Mouse (Mus musculus): ENCODE results near the gene Skor1.

Skor1 gene

DNA sequence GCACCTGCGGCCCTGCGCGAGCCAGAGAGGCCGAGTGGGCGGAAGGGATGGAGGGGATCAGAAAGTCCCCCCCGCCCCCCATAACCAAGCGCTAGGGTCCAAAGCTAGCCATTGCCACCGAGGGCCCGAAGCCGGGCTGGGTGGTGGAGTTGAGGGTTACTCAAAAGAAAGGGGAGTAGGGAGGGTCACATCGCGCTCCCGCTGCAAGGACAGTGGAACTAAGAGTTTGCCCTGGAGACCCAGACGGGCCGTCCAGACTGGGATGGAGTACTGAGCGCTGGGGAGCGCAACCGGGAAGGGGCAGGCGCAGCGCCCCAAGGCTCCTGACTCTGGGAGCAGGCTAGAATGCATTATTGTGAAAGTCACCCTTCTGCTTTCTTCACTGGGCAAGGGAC lies 608 bp upstream of the Skor1 start:
- DNase-seq (ENCODE audit: low read depth, low spot score) = no peak

DNA sequence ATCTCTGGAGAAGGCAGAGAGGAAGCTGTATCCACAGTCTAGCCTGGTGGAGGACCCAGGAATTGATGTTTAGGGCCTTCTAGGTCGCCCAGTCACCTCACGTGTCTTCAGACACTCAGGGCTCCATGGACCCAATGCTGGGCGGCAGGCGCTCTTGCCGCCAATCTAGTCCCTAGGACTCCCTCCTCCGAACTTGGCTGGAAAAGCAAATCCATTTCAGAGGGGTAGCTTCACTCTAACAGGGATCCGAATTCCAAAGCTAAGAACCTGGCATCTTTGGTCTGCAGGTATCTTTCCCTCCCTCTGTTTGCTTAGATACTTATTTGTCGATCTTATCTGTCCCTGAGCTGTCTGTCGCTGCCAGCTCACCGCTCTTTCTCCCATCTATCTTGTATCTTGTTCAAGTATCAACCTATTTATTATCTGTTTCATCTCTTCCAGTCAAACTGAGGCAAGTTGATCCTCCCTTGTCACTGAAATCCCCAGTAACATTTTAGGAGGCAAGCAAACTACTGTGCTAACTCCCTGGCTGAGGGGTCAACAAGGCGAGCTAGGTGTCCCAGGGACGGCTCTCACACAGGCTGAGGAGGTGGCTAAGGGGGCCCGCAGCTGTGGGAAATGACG lies 863 bp downstream of the Skor1 start:
- DNase-seq (ENCODE audit: low read depth, low spot score) = no peak

DNA sequence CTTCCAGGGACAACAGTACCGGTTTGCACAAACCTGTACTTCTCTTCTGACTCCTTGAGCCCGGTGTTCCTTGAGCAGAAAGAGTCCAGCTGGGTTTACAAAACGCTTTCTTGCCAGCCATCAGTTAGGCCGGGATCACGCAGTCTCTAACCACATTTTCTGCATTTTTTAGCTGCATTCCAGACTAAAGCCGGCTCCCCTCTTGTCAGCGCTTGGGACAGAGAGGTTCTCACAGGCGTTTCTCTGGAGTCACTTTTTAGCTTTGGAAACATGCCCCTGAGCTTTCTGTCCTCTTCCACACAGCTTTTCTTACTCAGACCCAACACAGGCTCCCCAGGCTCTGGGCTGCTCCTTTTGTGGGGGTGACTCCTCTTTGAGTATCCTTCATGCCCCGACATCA lies 1.5 kb downstream of the Skor1 start:
- no peak for DNase-seq (ENCODE audit: low read depth, low spot score)

DNA sequence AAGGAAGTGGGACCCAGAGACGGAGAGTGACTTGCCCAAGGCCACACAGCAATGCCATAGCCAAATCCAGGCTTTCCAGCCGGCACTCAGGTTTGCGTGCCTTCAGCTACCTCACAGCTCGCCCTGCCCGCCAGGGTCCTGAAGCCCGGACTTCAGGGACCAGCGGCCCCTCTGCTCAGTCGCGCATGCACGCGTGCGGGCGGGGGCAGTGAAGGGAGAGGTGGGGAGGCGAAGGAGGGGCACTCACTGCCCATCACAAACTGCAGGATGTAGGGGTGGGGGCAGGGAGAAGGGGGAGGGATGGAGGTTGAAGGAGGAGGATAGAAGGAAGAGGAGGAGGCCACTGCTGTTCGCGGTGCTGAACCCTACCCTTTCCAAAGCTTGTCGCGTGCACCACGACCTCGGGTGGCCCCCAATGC lies 1.9 kb downstream of the Skor1 start:
- no peak for DNase-seq (ENCODE audit: low read depth, low spot score)

DNA sequence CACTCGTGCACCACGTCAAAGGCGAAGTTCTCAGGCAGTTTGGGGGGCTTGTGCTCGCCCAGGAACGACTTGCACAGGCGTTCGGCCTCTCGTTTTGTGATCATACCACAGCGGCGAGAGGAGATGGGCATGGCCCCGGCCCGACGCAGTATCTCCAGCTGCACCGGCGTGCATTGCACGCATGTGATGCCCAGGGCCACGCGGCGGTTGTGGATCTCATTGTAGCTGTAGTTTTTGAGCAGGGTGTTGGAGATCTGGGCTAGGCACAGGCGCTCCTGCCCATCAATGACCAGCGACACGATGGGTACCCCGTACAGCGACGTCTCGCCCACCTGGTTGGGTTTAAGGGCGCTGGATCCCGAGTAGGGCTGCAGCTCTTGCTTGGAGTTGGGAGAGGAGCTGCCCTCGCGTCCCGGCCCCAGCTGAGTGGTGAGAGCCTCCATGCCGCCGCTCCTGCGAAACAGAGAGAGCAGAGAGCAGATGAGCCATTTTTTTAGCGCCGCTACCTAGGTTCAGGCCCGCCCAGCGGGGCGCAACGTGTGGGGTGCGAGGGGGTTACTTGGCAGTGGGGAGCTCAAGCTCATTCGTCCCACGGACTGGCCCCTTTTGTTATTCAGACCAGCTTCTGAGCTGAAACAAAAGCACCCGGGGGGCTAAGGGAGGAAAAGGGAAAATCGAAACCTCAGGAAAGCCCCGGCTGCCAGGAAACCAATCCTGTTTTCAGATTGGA lies 2.5 kb downstream of the Skor1 start:
- no peak for DNase-seq (ENCODE audit: low read depth, low spot score)

DNA sequence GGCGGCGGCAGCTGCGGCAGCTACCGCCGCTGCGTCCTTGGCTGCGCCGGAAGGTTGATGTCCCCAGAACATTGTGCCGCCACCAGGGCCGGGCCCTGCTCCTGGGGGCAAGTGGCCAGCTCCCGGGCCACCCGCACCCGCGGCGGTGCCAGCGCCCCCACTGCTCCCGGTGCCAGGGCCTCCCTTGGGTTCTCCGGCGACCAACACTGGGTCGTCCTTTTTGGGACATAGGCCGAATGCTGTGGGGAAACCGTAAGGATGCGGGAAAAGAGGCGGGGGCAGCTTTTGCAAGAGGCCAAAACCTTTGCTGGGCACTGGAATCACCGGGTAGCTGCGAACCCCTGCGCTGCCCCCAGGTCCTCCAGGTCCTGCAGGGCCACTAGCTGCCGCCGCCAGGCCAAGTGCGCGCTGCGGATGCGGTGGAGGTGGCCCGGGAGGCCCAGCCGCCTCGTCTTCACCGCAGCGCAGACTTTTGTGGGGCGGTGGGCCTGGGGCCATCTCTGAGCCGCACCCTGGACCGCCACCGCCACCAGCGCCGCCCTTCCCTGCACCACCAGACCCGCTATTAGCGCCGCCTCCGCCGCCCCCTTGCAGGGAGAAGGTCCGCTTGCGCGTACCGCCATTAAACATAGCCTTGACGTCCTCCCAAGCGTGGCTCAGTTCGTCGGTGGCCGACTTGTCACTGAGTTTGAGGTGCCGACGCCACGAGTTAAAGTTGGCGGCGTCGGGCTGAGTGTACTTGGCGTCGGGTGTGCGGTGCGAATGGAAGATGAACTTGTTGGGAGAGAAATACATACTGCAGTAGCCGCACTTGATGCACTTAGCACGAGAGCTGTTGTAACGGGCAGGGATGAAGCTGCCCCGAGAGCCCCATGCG lies 3.3 kb downstream of the Skor1 start:
- no peak for DNase-seq (ENCODE audit: low read depth, low spot score)

DNA sequence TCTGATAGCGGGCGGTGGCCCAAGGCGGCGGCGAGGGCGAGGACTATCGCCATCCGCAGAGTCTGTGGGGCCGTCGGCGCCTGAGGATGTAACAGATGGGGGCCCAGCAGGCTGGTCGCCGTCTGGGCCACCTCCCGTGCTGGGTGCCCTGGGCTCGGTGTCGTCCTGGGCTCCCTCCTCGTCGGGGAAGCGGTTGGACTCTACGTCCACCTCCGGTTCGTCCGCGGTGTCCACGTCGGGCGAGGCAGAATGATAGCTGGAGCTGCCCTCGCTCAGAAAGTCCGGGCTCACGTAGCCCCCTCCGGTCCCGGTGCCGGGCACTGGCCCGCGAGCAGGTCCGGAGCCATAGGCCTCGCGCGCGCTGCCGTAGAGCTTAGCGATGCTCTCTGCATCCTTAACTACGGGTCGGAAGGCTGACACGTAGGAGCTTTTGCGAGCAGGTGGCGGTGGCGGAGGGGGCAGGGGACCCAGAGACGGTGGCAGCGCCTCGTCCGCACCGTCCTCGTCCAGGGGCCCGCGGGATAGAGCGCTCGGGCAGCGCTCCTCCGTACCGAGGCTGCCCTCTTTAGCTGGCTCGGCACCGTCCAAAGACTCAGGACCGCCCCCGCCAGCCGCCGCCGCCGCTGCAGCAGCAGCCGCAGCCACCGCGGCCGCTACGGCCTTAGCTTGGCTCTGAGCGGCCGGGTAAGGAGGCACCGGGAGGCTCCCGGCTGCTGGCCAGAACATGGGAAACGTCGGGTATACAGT lies 4.1 kb downstream of the Skor1 start:
- DNase-seq (ENCODE audit: low read depth, low spot score) = no peak

DNA sequence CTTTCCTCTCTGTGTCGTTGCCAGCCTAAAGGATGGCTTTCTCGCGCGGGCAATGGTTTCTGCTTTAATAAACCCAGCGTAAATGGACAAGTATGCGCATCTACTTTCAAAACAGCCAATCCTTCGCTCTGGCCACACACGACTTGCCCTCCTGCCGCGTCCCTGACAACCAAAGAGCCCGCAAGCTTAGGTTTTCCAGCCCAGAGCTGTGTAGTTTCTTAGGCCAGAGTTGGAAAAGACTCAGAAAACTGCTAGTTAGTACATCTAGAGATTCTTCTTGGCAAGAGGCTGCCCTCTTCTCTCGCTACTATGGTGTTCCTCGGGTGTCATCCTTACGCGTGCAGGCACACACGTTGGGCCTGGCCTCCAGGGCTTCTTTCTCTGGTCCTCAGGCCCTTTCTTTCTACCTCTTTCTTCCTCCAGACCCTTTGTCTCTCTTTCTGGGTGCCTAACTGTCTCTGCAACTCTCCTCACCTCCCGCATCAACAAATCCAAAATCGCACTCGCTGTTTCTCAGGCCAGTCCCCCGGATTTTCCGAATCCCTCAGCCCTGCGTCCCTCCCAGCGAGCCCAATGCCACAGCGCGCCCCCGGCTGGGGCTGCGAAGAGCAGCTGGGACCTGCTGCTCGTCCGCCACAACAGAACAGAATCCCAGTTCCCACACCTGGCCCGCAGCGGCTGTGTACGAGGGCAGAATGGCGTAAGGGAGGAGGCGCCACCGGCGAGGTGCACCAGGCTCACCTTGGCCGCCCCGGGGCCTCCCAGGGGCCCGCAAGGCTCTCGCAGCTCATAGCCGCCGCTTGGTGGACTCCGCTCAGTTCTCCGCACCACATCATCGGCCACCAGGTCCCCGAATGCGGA lies 4.9 kb downstream of the Skor1 start:
- DNase-seq (ENCODE audit: low read depth, low spot score) = no peak

DNA sequence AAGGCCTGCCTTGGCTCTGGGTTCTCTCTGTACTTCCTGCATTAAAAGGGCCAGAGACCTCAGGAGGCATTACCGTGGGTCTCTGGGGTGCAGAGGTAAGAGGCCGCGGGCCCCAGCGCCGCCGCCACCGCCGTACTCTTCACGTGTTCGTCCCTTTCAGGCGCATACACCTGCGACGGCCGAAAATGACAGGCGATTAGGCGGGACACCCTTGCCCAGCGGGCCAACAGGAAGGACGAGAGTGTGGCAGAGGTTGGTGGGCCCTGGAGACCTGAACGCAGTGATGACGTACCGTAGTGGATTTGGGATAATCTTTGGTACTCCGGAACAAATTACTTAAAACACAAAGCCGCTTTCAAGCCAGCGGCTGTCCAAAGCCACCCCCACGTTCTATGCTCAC lies 5.5 kb downstream of the Skor1 start:
- no peak for DNase-seq (ENCODE audit: low read depth, low spot score)

DNA sequence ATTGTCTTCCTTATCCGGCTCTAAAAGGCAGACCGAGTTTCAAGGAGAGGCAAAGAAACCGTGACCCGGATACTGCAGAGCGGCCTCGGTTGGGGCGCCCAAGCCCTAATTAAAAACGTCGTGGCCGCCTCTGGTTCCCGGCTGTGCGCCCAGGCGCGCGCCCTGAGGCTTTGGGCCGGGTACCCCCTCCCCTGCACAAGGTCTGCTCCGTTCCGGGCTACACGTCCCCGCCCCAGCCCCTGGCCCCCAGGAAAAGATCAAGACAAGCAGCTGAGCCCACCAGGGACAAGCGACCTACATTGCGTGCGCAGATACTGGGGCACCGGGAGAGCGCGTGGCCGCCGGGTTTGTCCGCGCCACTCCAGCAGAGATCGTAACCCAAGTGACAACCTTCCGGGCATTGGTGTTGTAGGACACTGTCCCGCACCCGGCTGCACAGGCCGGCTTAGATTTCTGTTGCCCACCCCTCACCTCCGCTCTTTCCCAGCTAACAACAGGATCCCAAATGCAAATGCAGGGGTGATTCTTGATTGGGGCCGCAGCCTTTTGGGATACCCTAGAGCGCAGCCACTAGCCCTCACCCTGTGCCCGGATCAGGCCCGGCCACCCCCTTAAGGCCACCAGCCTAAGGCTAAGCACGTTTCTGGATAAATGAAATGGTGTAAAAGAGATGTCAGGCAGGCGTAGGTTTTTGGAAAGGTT lies 6.3 kb downstream of the Skor1 start:
- DNase-seq (ENCODE audit: low read depth, low spot score) = no peak

DNA sequence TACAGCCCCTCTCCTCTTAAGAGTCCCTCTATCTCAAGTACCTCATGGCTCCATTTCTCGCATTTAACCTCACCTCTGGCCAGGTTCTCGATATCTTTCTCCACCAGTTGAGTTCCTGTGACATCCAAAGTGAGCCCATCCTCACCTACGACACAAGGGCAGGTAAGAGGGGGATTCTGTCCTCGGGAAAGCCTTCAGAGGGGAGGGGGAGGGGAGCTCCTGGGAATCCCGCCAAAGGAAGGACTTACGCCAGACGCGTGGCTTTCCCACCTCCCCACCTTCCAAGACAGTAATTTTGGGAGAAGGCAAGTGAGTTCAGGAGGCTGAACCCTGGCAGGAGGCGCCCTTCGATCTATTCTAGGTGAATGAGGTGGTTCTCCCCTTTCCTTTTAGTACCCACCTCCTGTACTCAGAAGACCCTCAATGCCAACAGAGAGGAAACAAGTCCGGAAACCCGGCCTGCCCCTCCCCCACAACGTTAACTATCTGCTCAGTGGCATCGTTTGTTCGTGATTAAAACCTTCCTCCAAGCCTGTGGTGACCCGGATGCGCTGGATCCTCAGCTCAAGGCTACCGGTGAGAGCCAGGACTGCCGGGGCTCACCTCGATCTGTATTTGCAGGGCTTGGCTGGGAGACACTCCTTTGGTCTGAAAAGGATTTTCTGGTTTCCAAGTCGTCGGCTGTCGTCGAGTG lies 7.0 kb downstream of the Skor1 start:
- DNase-seq (ENCODE audit: low read depth, low spot score) = no peak

DNA sequence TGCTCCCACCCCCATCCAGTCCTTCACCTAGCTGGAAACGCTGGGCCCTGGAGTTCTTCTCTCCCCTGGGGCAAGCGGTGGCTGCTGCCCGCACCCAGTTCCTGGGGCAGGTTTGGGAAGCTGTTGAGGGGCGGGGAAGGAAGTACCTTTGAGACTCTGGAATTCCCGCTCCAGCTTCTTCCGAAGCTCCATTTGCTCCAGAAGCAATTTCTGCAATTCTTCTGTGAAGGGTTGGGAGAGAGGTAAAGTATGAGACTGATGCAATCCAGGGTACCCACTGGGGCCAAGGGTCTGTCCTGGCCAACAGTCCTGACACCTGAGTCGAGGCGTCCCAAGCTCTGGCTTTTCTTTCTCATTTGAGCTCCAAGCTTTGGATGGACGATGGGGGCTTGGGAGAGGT lies 8.6 kb downstream of the Skor1 start:
- DNase-seq (ENCODE audit: low read depth, low spot score) = no peak

DNA sequence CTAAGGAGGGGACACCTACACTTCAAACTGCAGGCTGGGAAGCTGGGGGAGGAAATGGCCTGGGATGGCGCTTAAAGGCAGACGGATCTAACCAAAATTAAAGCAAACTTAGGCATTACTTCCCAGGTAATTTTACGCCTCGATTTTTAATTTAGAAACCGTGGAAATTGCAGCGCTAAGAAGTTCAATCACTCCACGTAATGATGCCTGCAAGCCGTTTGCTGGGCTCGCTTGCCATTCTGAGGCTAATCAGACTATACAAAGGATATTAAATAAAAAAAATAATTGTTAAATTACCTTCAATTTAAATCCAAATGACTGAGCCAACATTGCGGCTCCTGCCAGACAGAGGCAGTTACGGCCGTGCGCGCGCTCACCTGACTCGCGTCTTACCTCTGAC lies 9.1 kb downstream of the Skor1 start:
- DNase-seq (ENCODE audit: low read depth, low spot score) = no peak

DNA sequence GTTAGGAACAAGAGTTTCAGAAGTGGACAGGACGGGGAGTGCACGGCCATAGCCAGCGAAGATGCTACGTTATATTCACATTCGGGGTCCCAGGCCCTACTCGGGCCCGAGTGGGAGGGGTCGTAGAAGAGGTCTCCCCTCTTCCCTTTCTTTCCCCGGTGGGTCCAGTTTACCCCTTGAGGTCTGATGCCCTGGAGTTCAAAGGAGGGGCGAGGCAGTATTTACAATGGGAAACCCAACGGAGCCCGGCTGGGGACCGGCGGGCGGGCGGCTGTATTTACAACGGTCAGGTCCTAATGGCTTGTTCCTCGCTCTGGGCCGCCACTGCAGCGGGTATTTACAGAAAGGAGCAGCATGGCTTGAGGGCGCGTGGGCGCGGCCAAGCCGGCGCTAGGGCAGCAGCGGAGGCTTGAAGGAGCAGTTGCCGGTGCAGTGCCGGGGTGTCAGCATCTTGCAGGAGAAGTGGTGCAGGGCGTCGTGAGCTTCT lies 10.2 kb downstream of the Skor1 start:
- no peak for DNase-seq (ENCODE audit: low read depth, low spot score)

DNA sequence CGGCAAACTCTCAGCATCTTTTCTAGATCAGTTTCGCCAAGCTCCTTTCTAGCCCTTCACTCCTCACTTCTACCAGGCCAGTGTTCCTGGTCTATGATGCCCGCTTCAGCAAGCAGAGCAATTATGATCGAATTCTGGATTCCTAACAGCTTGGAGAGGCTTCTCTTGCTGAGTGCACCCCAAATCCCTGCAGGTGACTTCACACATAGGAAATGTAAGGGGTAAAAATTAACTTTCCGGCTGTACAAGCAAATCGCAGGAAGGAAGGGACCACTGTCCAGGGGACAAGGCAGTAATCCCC lies 11.2 kb downstream of the Skor1 start:
- DNase-seq (ENCODE audit: low read depth, low spot score) = no peak

DNA sequence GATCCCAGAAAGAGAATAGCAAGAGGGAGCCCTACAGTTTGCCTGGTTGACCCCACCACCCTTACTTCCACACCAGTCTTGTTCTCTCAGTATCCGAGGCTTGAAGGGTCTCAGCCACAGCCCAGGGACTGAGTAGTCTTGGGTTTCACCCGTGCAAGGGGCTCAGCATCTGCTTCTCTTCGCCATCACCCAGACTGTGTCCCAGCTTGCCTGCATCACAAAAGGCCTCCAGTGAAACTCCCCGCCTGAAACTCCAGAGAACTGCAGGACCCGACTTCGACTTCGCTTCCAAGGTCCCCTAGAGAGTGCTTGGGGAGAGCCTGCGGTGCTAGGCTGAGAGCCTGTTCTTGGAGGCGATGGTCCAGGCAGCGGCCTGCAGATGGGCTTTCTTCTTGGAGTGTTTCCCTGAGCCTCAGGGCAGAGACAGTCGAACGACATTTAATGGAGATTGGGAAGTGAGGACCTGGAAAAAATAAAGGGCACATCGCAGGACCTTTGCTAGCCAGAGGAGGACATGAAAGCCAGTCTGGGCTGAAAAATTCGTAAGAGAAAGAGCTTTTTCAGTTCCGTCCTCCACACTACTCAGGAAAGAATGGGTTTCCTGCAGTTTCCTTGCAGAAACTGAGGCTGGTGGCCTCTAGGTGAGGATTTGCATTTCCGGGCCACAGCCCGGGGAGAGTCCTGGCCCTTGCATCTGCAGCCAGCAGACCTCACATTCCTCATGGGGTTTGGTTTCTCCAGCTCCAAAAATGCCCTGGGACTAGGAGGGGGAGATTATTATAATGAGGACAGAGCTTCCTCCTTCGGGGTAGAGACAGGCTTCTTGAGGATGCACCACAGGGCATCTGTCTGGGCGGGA lies 11.8 kb downstream of the Skor1 start:
- DNase-seq (ENCODE audit: low read depth, low spot score) = no peak

DNA sequence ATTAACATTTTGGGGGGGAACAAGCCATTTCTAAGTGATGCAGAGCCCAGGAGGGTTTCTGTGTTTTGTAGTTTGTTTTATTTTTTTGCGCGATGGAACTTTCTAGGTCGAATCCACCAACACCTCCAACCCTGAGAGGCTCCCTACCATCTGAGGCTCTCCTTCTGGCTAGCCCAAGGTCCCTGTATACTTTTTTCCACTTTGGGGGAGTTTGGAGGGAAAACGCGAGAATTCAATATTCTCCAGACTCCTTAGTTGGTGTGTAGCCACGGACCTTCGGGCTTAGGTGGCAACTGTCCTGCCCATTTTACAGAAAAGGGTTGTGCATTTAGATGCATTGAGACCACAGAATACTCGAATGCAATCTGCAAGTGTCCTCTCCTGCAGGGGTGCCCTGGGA lies 12.5 kb downstream of the Skor1 start:
- no peak for DNase-seq (ENCODE audit: low read depth, low spot score)

DNA sequence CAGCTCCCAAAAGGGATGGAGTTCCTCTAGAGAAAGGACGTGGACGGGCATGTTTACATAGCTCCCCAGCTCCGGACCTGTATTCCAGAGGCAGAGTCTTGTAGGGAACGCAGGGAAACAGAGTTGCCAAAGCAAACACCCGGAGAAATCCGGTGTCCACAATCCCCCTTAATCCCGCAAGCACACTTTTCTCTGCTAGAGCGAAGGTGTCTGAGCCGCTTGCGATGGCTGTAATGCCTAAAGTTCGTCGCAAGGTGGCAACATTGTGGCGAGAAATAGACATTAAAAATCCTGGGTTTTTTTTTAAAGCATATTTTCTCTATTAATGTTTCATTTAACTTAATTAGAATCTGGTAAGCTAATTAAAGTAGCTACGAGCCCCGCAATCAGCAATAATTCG lies 13.0 kb downstream of the Skor1 start:
- DNase-seq (ENCODE audit: low read depth, low spot score) = peak; percentile 75

DNA sequence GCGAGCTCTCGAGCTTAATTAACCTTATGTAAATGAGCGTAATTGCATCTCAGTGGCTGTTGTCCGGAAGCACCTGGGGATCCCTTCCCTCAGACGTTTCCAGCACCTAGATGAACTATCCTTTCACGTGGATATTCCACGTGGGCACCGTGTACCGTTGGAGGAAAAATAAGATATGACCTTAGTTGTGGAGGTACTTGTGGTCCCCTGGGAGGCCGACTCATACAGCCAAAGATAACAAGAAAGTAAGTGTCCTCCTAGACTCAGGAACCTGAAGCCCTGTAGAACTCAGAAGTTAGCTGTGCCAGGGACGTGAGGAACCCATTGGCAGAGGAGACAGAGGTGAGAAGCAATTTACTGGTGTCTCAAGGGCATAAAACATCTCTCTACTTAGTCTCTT lies 13.4 kb downstream of the Skor1 start:
- peak; percentile 39 for DNase-seq (ENCODE audit: low read depth, low spot score)
